Mouse (Mus musculus) G1E (cell line): ENCODE measurements around the gene Ttll6. TPM values are rescaled to one million over a fixed set of nuclear protein-coding genes. Genes with fewer than 3 reads are reported as not detected.
"Not testable (repeated sequence)": the region's sequence is repeated elsewhere in the genome, so short reads cannot be mapped to it uniquely, and the experiment has no call there.

Experiments
- ATAC-seq: 2 replicates; pipeline ENCODE4 v1.8.0; 2016; ENCODE audit warnings: mild to moderate bottlenecking; ENCODE audit not compliant: insufficient number of reproducible peaks, poor library complexity, low FRiP score, severe bottlenecking; ENCODE audit errors: extremely low read depth
- DNase-seq: peaks from one replicate; pipeline ENCODE4 v3.0.0; 2012; ENCODE audit warnings: low spot score
- H3K27me3 ChIP-seq: 2 replicates; pipeline ENCODE4 v1.6.1; 2012; ENCODE audit warnings: mild to moderate bottlenecking, low read length, inconsistent platforms; ENCODE audit not compliant: insufficient read depth
- H3K36me3 ChIP-seq: replicated peaks from 2 replicates; pipeline ENCODE3; 2012; ENCODE audit warnings: mild to moderate bottlenecking, inconsistent platforms
- H3K4me1 ChIP-seq: 2 replicates; pipeline ENCODE4 v1.6.1; 2012; ENCODE audit warnings: low read depth, low read length, inconsistent platforms, mixed read lengths; ENCODE audit not compliant: insufficient read depth
- H3K4me3 ChIP-seq: 2 replicates; pipeline ENCODE4 v1.5.1; 2012; ENCODE audit warnings: low read depth, mild to moderate bottlenecking, inconsistent platforms, low read length, moderate library complexity, mixed read lengths
- H3K9me3 ChIP-seq: replicated peaks from 2 replicates; pipeline ENCODE4 v1.6.1; 2012; ENCODE audit warnings: inconsistent platforms
- CTCF ChIP-seq: IDR thresholded peaks from 2 replicates; pipeline ENCODE4 v1.5.1; 2012; ENCODE audit warnings: low read depth, low read length, inconsistent platforms, mixed read lengths
- GATA1 ChIP-seq: IDR thresholded peaks from 2 replicates; pipeline ENCODE4 v1.6.1; 2012; ENCODE audit warnings: borderline replicate concordance, low read length, inconsistent platforms, mixed read lengths
- GATA2 ChIP-seq: IDR thresholded peaks from 2 replicates; pipeline ENCODE4 v1.6.1; 2012; ENCODE audit warnings: low read depth, low read length, inconsistent platforms, borderline replicate concordance
- POLR2AphosphoS5 ChIP-seq: IDR thresholded peaks from 2 replicates; pipeline ENCODE4 v1.6.1; 2012; ENCODE audit warnings: low read depth, low read length, inconsistent platforms; ENCODE audit not compliant: insufficient replicate concordance
- TAL1 ChIP-seq: conservative IDR thresholded peaks from 2 replicates; pipeline ENCODE4 v1.6.1; 2012; ENCODE audit warnings: low read depth, low read length, inconsistent platforms, mixed read lengths
- polyA plus RNA-seq: library from polyadenylated mRNA; stranded (reverse); fragments of >175 nt; gene quantifications from 2 replicates; pipeline ENCODE4 v1.2.3, GENCODE M21; 2012
- total RNA-seq, 2 experiments: library from RNA; stranded (forward) in 1 of 2; stranded (reverse) in 1 of 2; fragments of 200-1000 nt in 1 of 2; fragments of >200 nt in 1 of 2; fragmentation: Nextera tagmentation in 1 of 2; gene quantifications; 2 replicates each; pipeline ENCODE4 v1.2.3; 2014 to 2017

Ttll6 gene
- total and polyA plus RNA-seq, 3 experiments, result not detected

GRCm38 (mm10) chr11:96110950-96111349 is 22.6 kb upstream of the Ttll6 start:
- H3K9me3 ChIP-seq, H3K4me3 ChIP-seq, H3K27me3 ChIP-seq, DNase-seq, H3K36me3 ChIP-seq, ATAC-seq, H3K4me1 ChIP-seq: not testable (repeated sequence)
- TF ChIP-seq CTCF, result 0 out of 2 replicates have a peak, but pooled peaks have one; percentile 8

DNA sequence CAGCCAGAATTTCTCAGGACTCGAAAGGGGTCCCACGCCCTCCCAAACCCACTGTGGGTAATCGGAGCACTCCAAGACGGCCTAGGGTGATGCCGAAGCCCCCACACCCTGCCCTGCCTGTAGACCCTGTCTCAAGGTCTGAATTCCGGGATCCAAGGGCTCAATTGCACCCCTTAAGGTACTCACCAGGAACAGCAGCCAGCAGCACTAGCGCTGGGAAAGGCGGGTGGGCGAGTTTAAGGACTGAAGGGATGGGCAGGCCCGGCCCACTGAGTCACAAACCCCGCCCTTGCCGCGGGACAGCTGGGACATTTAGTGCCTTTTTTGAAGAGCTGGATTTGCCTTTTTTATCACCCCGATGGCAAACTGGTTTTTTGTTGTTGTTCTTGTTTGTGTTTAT is 21.8 kb upstream of the Ttll6 start, which contains the start of gene Calcoco2:
TSS of gene Calcoco2 (minus strand) at position 214 of the 400 bp plus-strand sequence.
- no peak for ATAC-seq
- Histone ChIP-seq H3K27me3 (peaks cover 9% of the 10 kb centered on the region), H3K4me3 (no peak within 1 kb of the TSS), H3K36me3 (no peaks in the 10 kb centered on the region), H3K9me3 (no peaks in the 10 kb centered on the region), H3K4me1 (no peaks in the 10 kb centered on the region)
- no peak for DNase-seq
- TF ChIP-seq GATA1 (no peak), GATA2 (no peak), TAL1 (no peak), POLR2AphosphoS5 (no peak), CTCF (no peak)

DNA sequence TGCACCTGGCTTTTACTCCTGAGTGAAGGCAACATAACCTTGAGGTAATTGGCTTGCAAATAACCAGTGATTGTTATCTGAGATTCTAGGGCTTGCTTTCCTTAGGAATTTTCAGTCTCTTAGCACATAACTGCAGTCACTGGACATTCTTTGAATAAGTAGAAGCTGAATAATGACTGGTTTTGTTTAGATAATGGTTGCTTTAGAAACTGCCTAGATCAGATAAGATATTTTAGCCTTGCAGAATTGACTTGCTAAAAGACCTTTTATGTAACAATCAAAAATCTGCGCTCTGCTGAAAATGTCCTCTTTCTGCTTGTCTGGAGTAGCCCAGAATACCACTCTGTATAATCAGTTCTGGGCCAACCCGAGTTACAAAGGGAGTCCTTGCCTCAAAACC is 19.5 kb upstream of the Ttll6 start:
- DNase-seq, result no peak
- no peak for ATAC-seq
- no peak overlapping the region for H3K4me3 ChIP-seq
- H3K9me3 ChIP-seq, result no peaks in the 10 kb centered on the region
- no peaks in the 10 kb centered on the region for H3K36me3 ChIP-seq
- H3K27me3 ChIP-seq, result peaks cover 9% of the 10 kb centered on the region
- H3K4me1 ChIP-seq, result no peaks in the 10 kb centered on the region
- TF ChIP-seq GATA1, result no peak
- TF ChIP-seq CTCF, result no peak

- H3K27me3 ChIP-seq, result peaks cover 13% of the 10 kb centered on the region
- H3K9me3 ChIP-seq, result no peaks in the 10 kb centered on the region
- H3K4me1 ChIP-seq, result peaks cover 3% of the 10 kb centered on the region
- no peaks in the 10 kb centered on the region for H3K36me3 ChIP-seq
- ATAC-seq, result no peak
- no peak for TF ChIP-seq CTCF
- no peak for TF ChIP-seq GATA2
- no peak for TF ChIP-seq POLR2AphosphoS5
- no peak for TF ChIP-seq TAL1
- no peak for TF ChIP-seq GATA1
- no peak for DNase-seq
- no peak overlapping the region for H3K4me3 ChIP-seq
Measured at GRCm38 (mm10) chr11:96115416-96115815, 18.2 kb upstream of the Ttll6 start.

DNA sequence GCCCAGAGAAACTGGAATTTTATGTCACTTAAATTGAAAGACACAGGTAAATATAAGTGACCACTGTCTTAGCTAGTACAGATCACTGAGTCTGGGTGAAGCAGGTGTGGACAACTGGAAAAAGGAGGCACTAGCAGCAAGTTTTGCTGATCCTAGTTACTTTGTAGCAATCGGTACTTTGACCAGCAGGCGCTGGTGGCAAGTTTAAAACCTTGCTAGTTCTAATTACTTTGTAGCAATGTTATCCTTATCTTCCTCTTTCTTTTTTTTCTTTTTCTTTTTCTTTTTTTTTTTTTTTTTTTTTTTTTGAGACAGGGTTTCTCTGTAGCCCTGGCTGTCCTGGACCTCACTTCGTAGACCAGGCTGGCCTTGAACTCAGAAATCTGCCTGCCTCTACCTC is 17.5 kb upstream of the Ttll6 start:
- no peak for ATAC-seq
- H3K4me1 ChIP-seq, result peaks cover 3% of the 10 kb centered on the region
- H3K36me3 ChIP-seq, result no peaks in the 10 kb centered on the region
- no peak overlapping the region for H3K4me3 ChIP-seq
- no peak for DNase-seq
- TF ChIP-seq TAL1 (no peak), CTCF (no peak), POLR2AphosphoS5 (no peak), GATA1 (no peak), GATA2 (no peak)
- no peaks in the 10 kb centered on the region for H3K9me3 ChIP-seq
- H3K27me3 ChIP-seq, result peaks cover 14% of the 10 kb centered on the region

DNA sequence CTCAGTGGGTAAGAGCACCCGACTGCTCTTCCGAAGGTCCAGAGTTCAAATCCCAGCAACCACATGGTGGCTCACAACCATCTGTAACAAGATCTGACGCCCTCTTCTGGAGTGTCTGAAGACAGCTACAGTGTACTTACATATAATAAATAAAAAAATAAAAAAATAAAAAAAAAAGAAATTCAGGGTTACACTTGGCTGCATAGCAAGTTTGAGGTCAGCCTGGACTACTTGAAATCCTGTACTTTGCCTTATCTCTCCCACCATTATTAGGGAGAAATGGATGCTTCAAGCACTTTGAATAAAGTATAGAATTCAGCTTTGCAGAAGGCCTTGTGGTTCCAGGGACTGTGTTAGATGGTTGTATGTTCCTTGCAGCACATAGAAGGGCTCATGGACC is 16.7 kb upstream of the Ttll6 start:
- H3K4me3 ChIP-seq, H3K9me3 ChIP-seq, H3K4me1 ChIP-seq, ATAC-seq, DNase-seq, H3K36me3 ChIP-seq: not testable (repeated sequence)
- H3K27me3 ChIP-seq, result peaks cover 14% of the 10 kb centered on the region

- DNase-seq (no peak), ATAC-seq (no peak)
- H3K4me3 ChIP-seq, result no peak overlapping the region
- no peaks in the 10 kb centered on the region for H3K36me3 ChIP-seq
- TF ChIP-seq POLR2AphosphoS5 (no peak), TAL1 (no peak), GATA1 (no peak), CTCF (no peak), GATA2 (no peak)
- H3K9me3 ChIP-seq, result no peaks in the 10 kb centered on the region
- peaks cover 6% of the 10 kb centered on the region for H3K4me1 ChIP-seq
- H3K27me3 ChIP-seq, result peaks cover 28% of the 10 kb centered on the region
Measured at GRCm38 (mm10) chr11:96119401-96119800, 14.2 kb upstream of the Ttll6 start.

DNA sequence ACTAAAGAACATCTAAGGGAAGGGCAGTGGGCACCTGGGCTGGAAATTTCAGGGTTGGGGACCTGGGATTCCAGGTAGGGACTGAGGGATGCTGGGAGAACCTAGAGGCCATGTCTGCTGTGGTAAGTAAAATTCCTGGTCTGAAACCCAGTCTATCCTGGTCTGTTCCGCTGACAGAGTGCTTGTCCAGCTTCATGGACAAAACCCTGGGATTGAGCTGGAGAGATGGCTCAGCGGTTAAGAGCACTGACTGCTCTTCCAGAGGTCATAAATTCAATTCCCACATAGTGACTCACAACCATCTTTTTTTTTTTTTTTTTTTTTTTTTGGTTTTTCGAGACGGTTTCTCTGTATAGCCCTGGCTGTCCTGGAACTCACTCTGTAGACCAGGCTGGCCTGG is 10.8 kb upstream of the Ttll6 start:
- H3K36me3 ChIP-seq, DNase-seq, ATAC-seq, H3K4me1 ChIP-seq, H3K4me3 ChIP-seq, H3K9me3 ChIP-seq: not testable (repeated sequence)
- H3K27me3 ChIP-seq, result peaks cover 42% of the 10 kb centered on the region
